Mouse (Mus musculus): ENCODE results near the gene Nt5dc2. TPM values are rescaled to one million over a fixed set of nuclear protein-coding genes. Genes with fewer than 3 reads are reported as not detected.
A peak's percentile ranks its signal among the peaks of the same experiment; 100 is the strongest.

Nt5dc2 gene
- polyA plus RNA-seq, 1 experiment from 2014 or later, result 268 TPM

DNA sequence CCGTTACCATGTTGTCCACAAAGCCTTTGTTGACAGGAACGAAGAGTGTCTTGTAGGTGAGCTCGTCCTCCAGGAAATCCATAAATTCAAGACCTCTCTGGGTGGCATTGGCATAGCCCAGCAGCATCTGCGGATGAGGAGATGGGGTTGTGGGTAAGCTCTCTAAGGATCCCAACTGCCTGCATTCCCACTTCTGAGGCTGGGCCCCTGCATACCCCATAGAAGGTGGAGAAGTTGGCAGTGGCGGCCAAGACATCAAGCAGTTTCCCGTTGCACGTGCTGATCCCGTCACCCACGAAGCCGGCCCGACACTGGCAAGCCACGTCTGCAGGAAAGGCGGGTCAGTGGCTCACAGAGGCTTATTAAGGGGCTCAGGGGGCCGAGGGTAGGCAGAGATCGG, 9.3 kb downstream of the Nt5dc2 start:
- TF ChIP-seq CTCF (IDR thresholded peaks at IDR 0.05), result no peak
- POLR2A ChIA-PET, result no interaction called here
- CTCF ChIA-PET, result no interaction called here
- DNase-seq (ENCODE audit: low read depth, low spot score), result no peak
- no peak for ATAC-seq
- in situ Hi-C loops (cut with MboI; ENCODE audit: low pct_unique_long_range_greater_than_20kb), result no loop called here
- no peaks in the 10 kb centered on the region for H3K27me3 ChIP-seq

DNA sequence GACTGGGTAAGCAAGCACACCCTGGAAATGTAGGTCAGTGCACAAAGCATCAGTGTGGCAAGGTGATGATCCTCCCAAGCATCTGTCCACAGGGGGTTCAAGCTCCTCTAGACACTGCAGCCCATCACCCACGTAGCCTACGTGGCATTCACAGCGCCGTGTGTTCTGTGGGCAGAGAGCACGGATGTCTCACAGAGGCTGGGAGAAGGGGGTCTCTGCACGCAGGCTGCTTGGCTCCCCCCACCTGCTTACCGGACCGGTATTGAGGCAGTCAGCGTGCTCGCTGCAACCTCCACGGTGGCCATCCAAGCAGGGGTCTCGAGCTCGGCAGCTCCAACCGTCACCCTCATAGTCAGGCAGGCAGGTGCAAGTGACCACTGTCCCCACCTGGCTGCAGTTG, 10.2 kb downstream of the Nt5dc2 start:
- in situ Hi-C loops (cut with MboI; ENCODE audit: low pct_unique_long_range_greater_than_20kb), result no loop called here
- DNase-seq (ENCODE audit: low read depth, low spot score) (no peak), ATAC-seq (no peak)
- ChIA-PET POLR2A (no interaction called here), CTCF (no interaction called here)
- no peak for TF ChIP-seq CTCF (IDR thresholded peaks at IDR 0.05)
- no peaks in the 10 kb centered on the region for H3K27me3 ChIP-seq

DNA sequence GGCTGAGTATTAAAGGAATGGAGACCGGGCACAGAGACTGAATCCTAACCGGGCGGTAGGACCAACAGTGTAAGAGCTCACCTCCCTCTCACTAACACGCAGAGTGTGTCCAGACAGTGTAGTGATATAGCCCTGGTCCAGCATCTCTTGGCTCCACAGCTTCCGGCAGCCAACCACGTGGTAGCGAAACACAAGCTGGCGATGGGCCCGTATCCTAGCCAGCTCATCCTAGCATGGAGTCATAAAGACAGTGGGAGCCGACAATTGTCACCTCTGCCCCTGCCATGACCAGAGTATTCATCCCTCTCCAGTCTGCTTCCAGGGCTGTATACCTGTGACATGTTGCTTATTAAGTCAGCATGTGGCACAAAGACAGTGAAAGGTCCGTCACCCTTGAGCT, 14.8 kb downstream of the Nt5dc2 start:
- ChIA-PET CTCF (interaction anchor here (0.7 to 1.0 kb wide), 2 partner anchors 14 to 17 kb away, joined by 3 read pairs; partner anchors contain the start of gene Smim4), POLR2A (no interaction called here)
- DNase-seq (ENCODE audit: low read depth, low spot score) (no peak), ATAC-seq (no peak)
- H3K27me3 ChIP-seq, result no peaks in the 10 kb centered on the region
- no peak for TF ChIP-seq CTCF (IDR thresholded peaks at IDR 0.05)
- in situ Hi-C loops (cut with MboI; ENCODE audit: low pct_unique_long_range_greater_than_20kb), result no loop called here

DNA sequence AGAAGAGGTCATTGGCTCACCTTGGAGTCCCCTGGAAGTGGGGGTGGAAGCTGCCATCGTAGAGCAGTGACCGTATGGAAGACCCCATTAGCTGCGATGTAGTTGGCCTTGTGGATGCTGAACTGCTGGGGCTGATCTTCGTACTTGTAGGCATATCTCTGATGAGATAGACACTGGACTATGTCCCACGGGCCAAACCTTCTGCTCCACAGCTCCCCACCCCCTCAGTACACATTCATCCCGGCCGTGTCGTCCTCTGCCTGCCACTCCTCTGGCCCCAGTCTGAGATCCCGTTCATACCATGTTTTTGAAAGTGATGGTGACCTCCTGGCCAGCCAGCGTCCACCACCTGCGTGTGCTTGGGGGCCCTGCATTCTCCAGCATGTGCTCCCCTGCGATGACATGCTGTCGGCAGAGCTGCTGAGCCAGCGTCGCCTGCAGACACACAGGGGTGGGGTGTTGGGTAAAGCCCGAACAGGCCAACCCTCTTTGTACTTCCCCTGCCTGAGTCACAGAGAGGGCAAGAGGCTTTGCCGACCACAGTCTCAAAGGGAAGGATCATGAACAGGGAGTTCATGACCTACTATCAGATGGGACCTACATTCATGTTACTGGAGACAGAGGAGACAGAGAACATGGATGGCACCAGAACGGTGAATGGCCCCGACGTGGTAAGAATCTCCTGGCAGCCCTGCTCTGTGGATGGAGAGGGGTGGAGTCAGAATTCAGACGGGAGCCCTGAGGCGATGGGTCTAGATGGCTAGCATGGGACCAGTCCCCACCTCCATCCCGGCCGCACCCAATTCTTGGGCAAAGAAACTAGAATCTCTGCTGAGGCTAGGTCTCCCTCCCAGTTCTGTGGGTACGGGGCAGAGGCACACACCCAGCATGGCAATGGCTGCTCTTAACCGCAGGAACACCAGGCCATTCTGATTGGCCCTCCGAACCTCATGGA, 29.6 kb downstream of the Nt5dc2 start:
- in situ Hi-C loops (cut with MboI; ENCODE audit: low pct_unique_long_range_greater_than_20kb), result no loop called here
- DNase-seq (ENCODE audit: low read depth, low spot score) (no peak), ATAC-seq (no peak)
- TF ChIP-seq CTCF (IDR thresholded peaks at IDR 0.05), result no peak
- H3K27me3 ChIP-seq, result no peaks in the 10 kb centered on the region
- ChIA-PET POLR2A (no interaction called here), CTCF (interaction anchor here (1.6 kb wide), 1 partner anchor 11 kb away, joined by 6 read pairs; no protein-coding TSS in a partner anchor)

DNA sequence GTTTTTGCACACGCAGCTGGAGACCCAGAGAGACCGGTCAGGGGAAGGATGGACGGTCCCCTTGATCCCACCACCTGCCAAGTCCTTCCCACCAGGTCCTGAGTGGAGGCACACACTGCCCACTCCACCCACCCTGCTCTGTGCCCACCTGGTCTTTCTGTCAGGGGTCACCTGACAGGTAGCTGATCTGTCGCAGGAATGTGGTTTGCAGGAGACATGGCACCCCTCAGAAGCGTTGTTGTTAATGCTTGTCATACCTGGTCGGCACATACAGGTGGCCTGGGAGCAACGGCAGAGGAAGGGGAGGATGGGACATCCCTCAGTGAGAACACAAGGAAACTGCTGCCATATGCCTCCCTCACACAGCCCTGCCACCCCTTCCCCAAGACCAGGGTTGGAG, 30.3 kb downstream of the Nt5dc2 start:
- no peak for ATAC-seq
- ChIA-PET CTCF (no interaction called here), POLR2A (no interaction called here)
- in situ Hi-C loops (cut with MboI; ENCODE audit: low pct_unique_long_range_greater_than_20kb), result no loop called here
- no peak for TF ChIP-seq CTCF (IDR thresholded peaks at IDR 0.05)
- no peaks in the 10 kb centered on the region for H3K27me3 ChIP-seq
- DNase-seq (ENCODE audit: low read depth, low spot score), result no peak

DNA sequence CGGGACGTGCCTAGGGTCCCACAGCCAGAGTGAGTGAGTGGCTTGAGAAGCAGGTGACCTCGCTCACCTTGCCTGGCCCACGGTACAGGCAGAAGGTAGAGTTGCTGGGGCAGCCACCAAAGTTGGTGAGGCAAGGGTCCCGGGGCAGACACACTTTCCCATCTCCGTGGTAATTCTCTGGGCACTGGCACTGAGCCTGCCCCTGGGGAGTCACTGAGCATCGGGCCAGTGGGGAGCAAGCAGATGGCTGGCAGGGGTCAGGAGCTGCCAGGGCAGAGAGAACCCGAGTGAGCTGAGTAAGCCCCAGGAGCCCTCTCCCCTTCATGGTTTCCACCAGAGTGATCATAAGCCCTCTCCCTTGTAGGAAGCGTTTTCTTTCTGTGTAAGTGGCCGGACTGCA, 30.8 kb downstream of the Nt5dc2 start:
- POLR2A ChIA-PET, result no interaction called here
- TF ChIP-seq CTCF (IDR thresholded peaks at IDR 0.05), result no peak
- no peaks in the 10 kb centered on the region for H3K27me3 ChIP-seq
- in situ Hi-C loops (cut with MboI; ENCODE audit: low pct_unique_long_range_greater_than_20kb), result no loop called here
- CTCF ChIA-PET, result no interaction called here
- DNase-seq (ENCODE audit: low read depth, low spot score) (no peak), ATAC-seq (no peak)

DNA sequence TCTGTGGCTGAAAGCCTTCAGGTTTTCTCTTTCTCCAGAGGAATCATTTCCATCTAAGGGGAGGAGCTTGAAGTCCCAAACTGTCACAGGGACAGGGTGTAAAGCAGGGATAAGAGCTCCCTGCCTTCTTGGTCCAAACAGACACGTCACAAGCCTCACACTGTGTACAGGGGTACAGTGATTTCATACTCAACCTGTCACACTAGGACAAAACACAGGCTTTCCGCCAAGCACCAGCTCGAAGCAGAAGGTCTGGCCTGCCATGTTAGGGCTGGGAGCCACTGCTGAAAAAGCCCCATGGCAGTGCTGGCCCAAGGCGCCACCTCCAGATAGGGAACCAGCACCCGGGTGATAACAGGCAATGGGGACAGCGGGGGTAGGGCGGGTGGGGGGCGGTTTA, 33.2 kb downstream of the Nt5dc2 start:
- POLR2A ChIA-PET, result interaction anchor here (0.9 kb wide), 1 partner anchor 37 kb away, joined by 3 read pairs; no protein-coding TSS in a partner anchor
- H3K27me3 ChIP-seq, result no peaks in the 10 kb centered on the region
- in situ Hi-C loops (cut with MboI; ENCODE audit: low pct_unique_long_range_greater_than_20kb), result no loop called here
- CTCF ChIA-PET, result interaction anchor here (1.2 kb wide), 1 partner anchor 12 kb away, joined by 4 read pairs; no protein-coding TSS in a partner anchor
- ATAC-seq (no peak), DNase-seq (ENCODE audit: low read depth, low spot score) (no peak)
- no peak for TF ChIP-seq CTCF (IDR thresholded peaks at IDR 0.05)

DNA sequence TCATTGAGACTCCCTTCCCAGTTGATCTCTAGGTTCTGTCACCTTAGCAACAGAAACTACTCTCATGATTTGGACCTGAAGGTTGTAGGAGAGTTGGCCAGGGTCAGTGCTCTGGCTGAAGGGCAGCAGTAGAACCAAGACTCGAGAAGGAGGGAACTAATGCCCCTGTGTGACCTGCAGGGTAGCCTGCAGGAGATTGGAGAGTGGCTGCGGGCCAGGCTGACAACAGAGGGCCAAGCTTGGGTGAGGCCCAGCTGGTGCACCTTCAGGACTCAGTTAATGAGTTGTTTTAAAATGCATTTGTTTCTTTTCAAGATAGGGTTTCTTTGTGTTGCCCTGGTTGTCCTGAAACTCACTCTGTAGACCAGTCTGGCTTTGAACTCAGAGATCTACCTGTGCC, 34.2 kb downstream of the Nt5dc2 start:
- ChIA-PET CTCF (interaction anchor here (1.4 to 2.2 kb wide), 3 partner anchors 10 to 40 kb away, joined by 3 to 7 read pairs (median 6); no protein-coding TSS in a partner anchor), POLR2A (interaction anchor here (1.1 kb wide), 1 partner anchor 37 kb away, joined by 5 read pairs; the partner anchor contains the start of gene Smim4)
- DNase-seq (ENCODE audit: low read depth, low spot score) (no peak), ATAC-seq (no peak)
- TF ChIP-seq CTCF (IDR thresholded peaks at IDR 0.05), result no peak
- in situ Hi-C loops (cut with MboI; ENCODE audit: low pct_unique_long_range_greater_than_20kb), result no loop called here
- no peaks in the 10 kb centered on the region for H3K27me3 ChIP-seq

DNA sequence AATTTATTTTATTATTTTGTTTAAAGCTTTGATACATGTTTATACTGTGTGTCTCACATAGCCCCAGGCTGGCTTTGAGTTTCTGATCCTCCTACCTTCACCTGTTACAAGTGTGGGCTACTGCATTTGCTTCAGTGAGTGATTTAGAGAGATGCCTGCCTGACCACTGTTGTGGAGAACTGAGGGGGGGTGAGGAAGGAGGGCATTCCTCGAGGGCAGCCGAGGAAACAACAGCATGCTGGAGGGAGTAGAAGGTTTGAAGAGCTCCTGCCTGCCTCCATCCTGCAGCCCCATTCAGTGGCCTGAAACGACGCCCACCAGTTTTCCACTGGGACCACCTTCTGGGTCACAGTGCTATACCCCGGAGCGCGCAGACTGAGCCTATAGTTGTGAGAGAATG, 34.6 kb downstream of the Nt5dc2 start:
- H3K27me3 ChIP-seq, result no peaks in the 10 kb centered on the region
- ChIA-PET CTCF (interaction anchor here (1.4 to 2.2 kb wide), 3 partner anchors 9 to 40 kb away, joined by 3 to 7 read pairs (median 6); no protein-coding TSS in a partner anchor), POLR2A (interaction anchor here (0.7 to 1.3 kb wide), 3 partner anchors 37 to 41 kb away, joined by 3 to 6 read pairs (median 5); partner anchors contain the start of gene Smim4)
- no peak for DNase-seq (ENCODE audit: low read depth, low spot score)
- ATAC-seq, result peak; percentile 55
- in situ Hi-C loops (cut with MboI; ENCODE audit: low pct_unique_long_range_greater_than_20kb), result no loop called here
- no peak for TF ChIP-seq CTCF (IDR thresholded peaks at IDR 0.05)

DNA sequence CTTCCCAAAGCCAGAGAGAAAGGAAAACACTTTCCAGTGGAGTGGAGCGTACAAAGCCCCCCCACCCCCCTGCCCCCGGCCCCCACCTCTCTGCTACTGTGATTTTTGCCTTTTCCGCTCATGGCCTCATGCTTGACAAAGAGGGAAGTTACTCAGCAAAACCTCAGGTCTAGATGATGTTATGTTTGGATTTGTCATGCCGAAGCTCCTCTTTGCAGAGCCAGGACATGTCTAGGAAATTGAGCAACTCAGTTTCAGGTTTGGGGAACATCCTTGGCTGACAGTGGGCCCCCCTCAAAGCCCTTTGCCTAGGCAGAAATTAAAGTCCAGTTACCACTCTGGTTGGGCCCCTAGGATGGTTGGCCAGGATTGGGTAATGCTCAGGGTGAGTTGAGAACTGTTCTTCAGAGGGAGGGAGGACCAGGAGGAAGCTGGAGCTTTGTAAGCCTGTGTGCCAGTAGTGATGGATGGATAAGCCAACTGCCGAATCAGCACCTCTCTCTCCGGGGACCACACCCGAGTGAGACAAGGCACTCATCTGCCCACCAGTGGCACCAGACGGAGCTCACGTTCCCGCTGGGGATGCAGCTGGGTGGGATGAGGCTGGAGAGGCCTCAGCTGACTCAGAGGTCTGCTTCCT, 35.3 kb downstream of the Nt5dc2 start:
- ATAC-seq (peak; percentile 58), DNase-seq (ENCODE audit: low read depth, low spot score) (peak; percentile 53)
- in situ Hi-C loops (cut with MboI; ENCODE audit: low pct_unique_long_range_greater_than_20kb), result no loop called here
- H3K27me3 ChIP-seq, result no peaks in the 10 kb centered on the region
- TF ChIP-seq CTCF (IDR thresholded peaks at IDR 0.05), result no peak
- POLR2A ChIA-PET, result interaction anchor here (0.7 to 2.2 kb wide), 4 partner anchors 16 to 40 kb away, joined by 3 to 8 read pairs (median 6); partner anchors contain the start of gene Smim4
- CTCF ChIA-PET, result interaction anchor here (0.9 to 2.2 kb wide), 5 partner anchors 9 to 39 kb away, joined by 3 to 7 read pairs (median 4); no protein-coding TSS in a partner anchor
